Mouse (Mus musculus) E14TG2a.4 (cell line): ENCODE measurements around the gene Ccdc33.

Experiments
- CTCF ChIP-seq: conservative IDR thresholded peaks from 2 replicates; pipeline ENCODE4 v1.5.1; 2014; ENCODE audit warnings: low read length
- NANOG ChIP-seq: IDR thresholded peaks from 2 replicates; pipeline ENCODE4 v1.6.1; 2014; ENCODE audit warnings: borderline replicate concordance, low read length, mixed read lengths
- POU5F1 ChIP-seq: IDR thresholded peaks from 2 replicates; pipeline ENCODE4 v1.6.1; 2014; ENCODE audit warnings: low read length, borderline replicate concordance

- no peak for TF ChIP-seq CTCF
- no peak for TF ChIP-seq NANOG
- no peak for TF ChIP-seq POU5F1
These were observed 43.5 kb upstream of the Ccdc33 start for GRCm38 (mm10) chr9:58162173-58162572.
